Mouse (Mus musculus) thymus, postnatal 25 days (tissue): ENCODE measurements around the gene Pde1c.

Experiments
- DNase-seq: peaks from one replicate; pipeline ENCODE4 v3.0.0; 2022

Gene Pde1c

DNA sequence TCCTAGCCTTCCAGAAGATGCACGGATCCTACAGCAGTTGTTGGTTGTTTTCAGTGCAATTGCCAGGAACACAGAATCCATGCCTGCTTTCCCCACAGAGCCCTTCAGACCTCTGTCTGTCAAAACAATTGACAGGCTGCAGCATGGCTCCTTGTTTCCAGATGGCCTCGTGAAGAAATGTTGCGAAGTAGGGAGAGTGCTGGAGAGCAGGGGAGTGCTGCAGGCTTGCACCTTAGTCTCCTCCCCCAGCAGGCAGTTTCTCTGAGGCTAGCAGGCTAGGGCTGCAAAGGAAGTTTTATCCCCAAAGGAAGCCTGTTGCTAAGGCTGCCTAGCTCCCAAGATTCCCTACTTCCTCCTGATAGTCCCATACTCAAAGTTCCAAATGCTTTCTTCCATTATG is 246.1 kb downstream of the Pde1c start:
- DNase-seq: no peak

DNA sequence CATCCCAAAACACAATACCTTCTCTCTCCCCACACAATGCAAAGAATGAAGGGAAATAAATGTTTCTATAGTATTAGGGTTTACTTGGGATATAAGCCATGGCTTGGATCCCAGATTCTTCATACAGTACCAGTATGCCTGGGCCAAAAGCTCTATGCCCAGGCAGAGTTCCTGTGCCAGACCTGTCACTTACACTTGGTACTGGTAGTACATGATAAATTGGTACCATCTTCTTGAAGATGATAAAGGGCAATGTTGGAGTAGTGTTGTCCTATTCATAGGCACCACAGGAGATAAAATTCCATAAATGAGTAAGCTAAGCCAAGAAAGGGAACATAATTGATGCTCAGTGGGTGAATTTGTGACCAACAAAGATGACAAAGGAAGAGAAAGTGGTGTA is 258.6 kb downstream of the Pde1c start:
- no peak for DNase-seq

DNA sequence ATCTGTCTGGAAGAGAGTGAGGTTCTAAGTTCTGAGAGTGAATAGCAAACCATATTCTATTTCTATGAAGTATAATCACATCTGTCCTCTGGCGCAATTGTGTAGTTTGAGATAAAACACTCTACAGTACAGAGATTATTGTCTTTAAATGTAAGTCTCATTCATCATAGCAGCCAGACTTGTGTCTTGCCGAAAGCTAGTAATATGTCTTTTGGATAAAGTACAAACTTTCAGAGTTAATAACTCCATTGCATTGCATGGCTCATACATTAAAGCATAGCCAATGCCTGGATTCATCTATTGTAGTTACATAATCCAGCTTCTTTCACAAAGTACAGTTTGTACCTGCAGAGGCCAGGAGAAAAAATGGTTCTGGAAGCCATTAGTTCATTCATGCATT is 262.8 kb downstream of the Pde1c start:
- DNase-seq: no peak

DNA sequence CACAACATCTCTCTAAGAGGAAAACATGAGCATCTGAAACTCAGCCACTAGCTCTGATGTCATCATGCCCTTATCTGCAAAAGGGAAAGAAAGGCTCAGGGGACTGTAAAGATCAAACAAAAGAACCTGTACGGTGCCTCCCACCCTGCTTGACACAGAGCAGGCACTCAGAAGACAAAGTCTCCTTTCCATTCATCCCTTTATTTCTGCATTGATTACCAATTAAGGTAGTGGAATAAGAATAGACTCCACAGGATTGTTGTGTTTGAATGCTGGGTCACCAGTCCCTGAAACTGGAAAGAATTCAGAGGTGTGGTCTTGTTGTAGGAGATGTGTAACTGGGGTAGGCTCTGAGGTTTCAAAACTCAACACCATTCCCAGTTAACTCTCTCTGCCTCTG is 276.7 kb downstream of the Pde1c start:
- no peak for DNase-seq

DNA sequence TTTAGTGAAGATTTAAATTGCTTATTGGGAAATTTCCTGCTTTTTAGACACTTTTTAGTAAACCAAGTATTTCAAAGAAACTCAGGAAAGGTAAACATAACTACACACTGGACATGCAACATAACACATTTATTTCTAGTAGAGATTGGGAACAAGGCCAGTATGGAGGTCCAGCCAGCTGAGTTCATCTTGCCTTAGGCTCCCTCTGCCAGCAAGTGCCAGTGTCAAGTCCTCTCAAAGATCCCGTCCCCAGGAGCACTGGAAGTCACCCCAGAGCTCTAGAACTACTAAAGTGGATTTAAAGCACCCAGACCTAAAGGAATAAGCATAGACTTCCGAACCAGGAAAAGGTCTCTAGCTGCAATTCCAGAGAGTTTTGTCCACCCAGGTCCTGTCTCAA is 279.6 kb downstream of the Pde1c start:
- DNase-seq: no peak

DNA sequence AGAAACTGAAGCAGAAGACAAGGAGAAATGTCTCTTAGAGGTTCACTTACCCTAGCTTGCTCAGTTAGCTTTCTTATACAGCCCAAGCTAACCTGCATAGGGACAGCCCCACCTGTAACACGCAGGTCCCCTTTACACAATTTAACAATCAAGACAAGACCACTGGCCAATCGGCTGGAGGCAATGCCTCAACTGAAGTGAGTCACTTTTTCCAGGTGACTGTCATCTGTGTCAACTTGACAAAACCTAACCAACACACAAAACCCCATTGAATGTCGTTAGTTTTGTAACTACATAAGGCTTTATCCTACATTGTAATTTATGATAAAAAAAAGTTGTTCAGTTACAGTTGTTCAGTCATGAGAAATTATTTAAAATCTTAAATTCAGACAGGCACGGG is 284.1 kb downstream of the Pde1c start:
- no peak for DNase-seq

DNA sequence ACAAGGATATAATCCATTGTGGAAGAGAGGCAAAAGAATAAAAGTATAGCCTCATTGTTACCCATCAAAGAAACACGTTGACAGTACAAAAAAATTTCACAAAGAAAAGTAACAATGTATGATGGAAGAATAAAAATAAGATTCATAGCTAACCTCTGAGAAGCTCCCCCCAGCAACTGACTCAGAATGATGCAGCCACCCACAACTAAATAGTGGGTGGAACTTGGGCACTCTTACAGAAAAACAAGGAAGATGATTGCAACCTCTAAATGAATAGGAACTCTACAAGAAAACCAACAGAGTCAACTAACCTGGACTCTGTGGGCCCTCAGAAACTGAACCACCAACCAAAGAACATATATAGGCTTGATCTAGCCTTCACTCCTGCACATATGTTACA is 293.4 kb downstream of the Pde1c start:
- DNase-seq: no peak

DNA sequence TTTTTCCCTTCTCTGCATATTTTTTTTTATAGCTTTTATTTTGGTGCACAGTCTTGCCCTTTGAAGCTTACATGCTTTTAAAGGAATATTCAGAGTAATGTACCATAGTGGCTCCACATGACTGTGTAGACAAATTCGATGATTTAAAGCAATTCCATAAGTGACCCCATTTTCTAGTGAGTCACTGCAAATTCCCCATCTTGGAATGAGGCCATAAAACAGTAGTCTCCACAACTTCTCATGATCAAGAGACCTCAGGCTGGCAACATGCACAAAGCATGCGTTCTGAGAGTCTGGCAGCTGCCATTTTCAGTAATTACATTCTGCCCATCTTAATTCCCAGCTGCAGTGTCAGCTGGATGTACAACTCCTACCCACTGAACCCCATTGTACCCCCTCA is 297.2 kb downstream of the Pde1c start:
- no peak for DNase-seq

DNA sequence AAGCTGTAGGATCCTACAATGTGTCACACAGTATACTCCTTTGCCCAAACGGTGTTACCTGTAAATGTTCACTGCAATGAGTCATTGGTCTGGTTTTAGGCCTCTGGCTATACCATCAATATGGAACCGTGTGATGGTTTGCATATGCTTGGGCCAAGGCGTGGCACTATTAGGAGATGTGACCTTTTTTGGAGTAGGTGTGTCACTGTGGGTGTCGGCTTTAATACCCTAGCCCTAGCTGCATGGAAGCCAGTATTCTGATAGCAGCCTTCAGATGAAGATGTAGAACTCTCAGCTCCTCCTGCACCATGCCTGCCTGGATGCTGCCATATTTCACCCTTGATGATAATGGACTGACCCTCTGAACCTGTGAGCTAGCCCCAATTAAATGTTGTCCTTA is 304.4 kb downstream of the Pde1c start:
- no peak for DNase-seq

DNA sequence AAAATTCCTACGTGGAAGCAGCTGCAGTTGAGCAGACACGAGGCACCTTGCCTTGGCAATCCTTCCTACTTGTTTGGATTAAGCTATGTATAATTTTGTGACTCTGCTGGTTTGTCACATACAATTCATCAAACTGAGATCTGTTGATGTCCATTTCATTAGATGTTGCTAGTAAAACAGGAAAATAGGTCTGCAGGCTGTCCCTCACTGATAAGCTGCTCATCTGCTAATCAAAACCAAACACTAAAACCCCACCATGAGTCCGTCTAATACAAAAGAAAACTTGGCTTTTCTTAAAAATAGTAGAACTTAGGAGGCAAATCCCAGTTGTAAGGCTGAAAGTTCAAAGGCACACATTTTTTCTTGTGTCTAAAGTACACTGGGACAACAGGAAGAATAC is 308.8 kb downstream of the Pde1c start:
- no peak for DNase-seq

DNA sequence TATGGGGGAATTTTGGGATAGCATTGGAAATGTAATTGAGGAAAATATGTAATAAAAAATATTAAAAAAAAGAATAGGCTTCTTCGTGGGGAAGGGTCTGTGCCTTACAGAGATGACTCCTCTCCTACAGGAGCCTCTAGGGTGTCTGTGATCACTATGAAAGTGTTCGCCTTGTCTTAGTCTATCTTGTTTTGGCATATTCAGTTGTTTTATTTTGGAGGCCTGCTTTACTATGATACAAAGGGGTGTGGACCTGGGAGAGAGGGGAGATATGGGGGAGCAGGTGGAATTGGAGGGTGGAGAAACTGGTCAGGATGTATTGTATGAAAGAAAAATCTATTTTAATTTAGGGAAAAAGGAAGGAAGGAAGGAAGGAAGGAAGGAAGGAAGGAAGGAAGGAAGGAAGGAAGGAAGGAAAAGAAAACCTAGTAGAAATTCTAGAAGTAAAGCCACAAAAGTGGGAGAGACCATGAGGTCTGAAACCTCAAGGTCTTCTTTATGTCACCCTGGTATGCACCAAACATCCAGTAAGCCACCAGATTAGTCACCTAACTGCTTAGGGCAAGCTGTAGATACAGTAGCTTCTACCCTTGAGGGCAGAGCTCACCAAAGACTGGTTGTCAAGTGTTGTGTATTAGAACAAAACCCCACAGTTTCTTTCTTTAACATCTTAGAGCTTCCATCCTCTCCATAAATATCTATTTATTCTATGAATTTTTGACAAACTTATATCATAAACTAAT is 311.2 kb downstream of the Pde1c start:
- no peak for DNase-seq

DNA sequence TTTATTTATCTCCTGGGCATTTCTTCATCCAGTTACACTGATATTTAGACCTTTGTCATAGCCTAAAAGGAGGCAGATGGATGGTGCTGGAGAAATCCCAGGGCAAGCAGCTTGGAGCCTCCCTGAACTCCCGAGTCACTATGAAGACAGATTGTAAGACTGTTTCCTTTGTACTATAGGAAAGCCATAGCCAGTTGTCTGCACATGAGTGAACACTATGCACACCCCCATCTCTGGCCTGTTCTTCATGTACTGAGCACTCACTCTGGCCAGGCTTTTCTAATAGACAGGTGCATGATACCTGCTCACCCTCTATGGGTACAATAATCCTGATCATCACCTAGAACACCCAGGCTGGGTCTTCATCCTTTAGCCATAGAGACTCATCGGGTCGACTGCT is 318.8 kb downstream of the Pde1c start:
- DNase-seq: no peak

DNA sequence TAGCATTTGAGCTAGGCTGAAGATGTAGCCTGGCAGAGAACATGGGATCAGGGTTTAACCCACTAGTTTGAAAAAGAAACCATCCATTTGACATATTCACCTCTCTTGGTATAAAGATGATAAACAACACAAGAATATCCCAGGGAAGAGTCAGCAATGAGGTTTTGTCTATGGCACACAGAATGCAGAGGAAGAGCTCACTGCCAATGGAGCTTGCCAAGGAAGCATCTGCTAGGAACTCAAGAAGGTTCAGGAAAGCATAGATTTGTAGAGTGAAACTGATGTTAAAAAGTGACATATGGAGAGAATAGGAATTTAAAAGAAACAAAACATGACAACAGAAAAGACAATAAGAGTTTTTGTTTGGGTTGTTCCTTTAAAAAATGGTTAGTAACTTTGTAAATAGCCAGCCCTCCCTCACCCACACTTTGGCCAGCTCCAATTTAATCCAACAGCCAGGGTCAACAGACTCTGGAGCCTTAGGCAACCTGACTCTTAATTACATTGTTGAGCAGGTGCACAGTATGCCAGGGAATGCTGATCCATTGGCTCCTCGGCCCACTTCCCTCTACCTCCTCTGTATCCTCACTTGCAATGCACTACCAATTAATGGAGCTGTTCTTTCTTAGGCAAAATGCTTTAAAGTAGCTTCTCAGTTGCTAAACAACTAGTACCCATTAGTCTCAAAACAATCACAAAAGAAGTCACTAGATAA is 377.3 kb downstream of the Pde1c start:
- no peak for DNase-seq

DNA sequence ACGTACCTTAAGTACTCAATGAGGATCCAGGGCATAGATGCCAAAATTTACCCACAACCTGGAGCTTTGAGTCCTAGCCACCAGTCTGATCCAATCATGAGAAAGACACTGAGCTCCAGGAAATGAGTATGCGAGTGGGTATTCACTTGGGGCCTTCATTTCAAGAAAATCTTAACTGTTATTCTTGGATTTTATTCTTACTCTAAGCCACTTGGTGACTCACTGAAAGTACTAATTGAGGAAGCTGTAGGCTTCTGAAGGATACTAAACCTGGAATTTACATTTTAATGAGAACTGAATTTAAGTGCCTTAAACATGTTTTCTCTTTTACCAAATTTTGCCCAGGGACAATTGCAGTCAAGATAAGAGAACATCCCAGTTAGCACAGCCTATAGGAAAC is 392.4 kb downstream of the Pde1c start:
- no peak for DNase-seq

DNA sequence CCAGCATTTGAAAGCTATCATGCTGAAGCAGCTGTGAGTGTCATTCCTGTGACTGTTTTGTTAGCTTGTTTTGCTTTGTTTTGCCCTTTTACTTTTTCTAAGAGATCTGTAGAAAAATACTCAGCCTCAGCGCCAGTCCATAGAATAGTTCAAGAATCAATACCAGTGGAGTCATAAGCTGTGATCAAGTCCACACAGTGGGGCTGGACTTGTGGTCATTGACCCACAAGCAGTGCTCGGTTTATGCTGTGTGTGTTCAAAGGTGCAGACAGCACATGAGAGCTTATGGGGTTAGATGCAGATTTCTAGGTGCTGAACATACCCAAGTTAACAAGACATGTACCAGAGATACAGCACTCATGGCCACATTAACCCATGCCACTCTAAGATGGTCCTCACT is 396.7 kb downstream of the Pde1c start:
- DNase-seq: no peak

DNA sequence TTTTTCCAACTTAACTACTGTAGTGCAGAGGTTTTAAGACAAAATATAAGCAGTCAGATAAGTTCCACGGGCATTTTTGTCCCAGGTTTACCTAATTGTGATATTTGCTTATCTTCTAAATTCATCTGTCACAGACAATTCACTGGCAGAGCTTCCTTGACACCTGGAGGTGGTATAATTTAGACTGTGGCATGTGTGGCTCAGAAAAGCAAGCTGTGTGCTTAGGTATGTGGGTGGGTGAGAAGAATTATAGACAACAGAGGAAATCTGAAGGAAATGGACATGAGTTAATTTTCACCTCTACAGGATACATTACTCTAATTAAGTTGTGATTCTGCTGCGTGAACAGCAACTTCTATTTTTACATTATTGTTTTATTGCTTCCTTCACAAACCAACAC is 400.2 kb downstream of the Pde1c start:
- no peak for DNase-seq

DNA sequence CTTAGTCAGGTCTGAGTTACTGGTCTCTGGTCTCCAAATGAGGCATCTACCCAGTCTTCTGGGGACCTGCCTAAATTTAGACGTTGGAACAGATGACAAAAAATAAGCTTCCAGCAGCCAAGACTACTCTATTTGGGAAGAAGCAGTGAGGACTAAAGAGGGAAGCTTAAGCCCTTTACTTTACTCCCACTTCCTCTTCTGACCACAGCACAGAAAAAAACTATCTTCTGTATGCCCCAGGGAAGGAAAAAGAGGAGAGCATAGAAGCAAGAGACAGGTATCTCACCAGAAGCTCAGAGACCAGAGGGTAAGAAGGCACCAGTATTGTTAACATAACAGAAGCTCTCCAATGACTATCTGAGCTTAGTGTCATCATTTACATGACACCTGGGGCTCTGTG is 410.7 kb downstream of the Pde1c start:
- no peak for DNase-seq

DNA sequence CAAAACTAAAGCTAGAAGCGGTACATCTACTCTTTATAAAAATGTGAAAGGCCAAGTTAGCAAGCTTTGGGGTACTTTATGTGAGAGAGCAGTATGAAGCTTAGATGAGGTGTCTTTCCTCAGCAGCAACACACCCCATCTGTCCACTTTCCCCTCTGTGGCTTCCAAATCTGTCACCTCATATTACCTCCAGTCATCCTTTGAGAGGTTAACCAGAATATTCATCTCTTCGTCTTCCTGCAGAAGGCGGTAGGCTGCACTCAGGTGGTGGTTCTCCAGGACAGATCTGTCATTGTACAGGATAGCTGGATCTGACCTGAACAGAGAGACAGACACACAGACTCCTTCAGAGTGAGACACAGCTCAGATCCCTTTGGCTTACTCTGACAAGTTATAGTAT is 412.1 kb downstream of the Pde1c start:
- DNase-seq: no peak

DNA sequence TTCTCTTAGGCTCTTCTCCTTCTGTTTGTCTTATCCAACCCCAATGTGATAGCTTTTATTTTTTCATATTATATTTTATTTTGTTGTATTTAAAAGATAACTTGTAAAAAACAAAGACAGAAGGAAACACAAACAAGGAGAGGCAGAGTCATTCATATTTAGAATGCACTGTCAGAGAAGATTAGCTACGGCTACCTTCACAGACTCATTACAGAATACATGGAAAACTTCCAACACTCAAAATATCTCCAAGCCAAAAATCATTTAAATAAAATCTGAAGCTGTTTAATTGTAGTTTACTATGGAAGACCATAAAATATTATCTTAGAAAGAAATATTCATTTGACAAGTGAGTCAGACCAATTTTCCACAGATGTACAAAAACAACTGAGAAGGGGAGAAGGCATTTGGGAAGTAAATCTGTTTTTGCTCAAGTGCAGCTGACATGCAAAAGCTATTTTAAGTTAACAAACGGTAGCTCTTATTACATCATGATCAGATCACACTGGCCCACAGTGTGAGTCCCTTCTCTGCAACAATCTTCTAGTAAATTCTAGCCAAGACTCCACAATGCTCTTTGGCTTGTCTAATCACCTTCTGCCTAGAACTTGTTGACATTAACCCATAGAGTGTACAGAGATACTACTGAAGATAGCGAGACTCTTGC is 438.3 kb downstream of the Pde1c start:
- no peak for DNase-seq

DNA sequence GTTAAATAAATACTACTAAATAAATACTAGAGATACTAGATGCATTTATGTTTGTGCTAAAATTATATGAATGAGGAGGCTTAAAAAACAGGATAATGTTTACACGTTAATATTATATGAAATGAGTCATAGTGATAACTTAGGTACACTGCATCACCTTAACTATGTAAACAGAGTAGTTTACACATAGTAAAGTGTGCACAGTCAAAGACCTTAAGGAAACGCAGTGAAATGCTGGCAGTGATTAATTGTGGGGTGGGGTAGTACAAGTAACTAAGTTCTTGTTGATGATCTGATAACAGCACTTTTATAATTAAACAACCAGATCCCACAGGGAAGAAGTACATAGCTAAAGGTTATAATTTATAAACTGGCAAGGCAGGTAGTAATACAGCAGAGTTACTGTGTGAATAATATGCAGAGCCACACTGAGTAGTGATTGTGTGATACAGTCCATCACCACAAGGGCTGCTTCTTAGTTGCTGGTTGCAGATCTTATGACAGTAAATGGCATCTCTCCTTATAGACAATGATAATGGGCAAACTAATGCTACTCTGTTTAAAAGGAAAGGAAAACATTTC is 469.3 kb downstream of the Pde1c start:
- no peak for DNase-seq

DNA sequence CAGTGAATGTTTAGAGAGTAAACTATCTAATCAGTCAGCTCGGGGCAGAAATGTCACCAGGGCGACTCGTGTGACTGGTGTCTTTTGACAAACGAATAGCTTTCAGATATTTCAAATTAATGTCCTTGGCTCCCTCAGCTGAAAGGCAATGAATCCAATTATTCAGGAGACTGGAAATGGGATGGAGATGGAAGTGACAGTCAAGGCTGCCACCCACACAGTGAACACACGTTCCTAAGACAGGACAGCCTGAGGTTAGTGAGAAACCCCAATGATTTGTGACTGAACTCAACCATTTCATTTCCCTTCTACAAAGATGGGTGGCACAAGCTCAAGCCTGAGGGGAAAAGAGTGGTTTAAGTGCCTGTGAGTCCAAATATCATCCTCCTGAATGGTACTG is 470.5 kb downstream of the Pde1c start:
- no peak for DNase-seq

DNA sequence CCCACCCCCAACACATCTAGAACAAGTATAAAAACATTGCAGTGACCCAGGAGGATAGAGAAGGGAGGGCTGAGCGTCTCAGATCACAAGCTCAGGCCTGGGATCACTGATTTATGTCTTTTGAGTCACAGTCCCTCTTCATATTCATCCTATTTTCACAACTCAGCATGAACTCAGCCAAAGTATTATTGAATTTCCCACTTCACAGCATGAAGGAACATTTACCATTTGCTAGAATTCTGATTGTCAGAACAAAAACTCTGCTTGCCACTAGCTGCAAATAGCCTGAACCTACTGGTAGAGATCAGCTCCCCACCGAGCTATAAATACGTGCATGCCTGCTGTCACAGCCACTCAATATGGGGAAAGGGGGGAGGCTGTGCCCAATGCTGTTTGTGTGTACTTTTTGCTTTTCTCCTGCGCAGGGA is 492.5 kb downstream of the Pde1c start:
- no peak for DNase-seq

DNA sequence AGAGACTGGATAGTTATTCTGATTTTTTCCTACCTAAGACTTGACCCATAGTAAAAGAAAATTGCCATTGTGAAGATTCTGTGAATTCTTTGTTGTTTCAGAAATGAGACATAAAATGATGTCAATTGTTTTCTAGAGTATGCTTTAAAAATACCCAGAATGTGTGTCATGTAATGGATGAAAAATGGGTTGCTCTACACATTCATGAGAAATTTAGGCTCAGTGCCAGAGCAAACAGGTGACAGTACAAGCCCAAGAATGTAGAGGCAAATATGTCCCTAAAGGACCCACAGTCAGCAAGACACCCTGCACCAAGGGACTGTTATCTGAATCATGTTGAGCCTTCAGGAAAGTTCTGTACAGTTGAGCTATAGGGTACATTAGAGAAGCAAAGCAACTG is 500.4 kb downstream of the Pde1c start:
- no peak for DNase-seq
